Mouse (Mus musculus) kidney, adult 2 months (tissue): ENCODE data around the gene Bmpr1a.

Source experiments
- CTCF ChIP-seq: fragments of 200-500 bp; conservative IDR thresholded peaks from 2 replicates; pipeline ENCODE4 v1.5.1; 2011; ENCODE audit warnings: low read depth, mild to moderate bottlenecking, control low read depth, low read length, moderate library complexity, mixed read lengths; ENCODE audit not compliant: insufficient read depth, insufficient read length
- POLR2A ChIP-seq: fragments of 200-500 bp; IDR thresholded peaks from one replicate; pipeline ENCODE4 v1.6.1; 2011; ENCODE audit warnings: low read depth, low read length, control low read depth

DNA sequence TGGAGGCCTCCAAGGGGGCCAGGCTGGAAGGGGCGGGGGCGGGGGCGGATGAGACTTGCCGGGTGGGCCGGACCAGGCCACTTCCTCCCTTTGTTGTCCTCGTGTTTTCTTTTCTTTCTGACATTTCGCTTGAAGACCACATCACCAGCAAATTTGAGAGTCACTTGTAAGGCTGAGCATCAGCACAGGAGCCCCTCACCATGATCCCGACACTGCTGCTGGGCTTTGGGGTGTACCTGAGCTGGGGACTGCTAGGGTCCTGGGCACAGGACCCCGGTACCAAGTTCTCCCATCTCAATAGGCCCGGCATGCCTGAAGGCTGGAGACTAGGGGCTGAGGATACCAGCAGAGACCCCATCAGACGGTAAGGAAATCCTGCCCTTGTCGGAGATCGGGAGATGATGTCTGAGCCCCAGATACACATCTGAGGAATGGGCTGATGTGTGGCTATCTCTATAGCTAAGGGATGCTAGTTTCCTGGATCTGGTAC is 127.7 kb downstream of the Bmpr1a start, which contains the start of gene Mmrn2:
- no peak for TF ChIP-seq POLR2A
- no peak for TF ChIP-seq CTCF
